In genomic region chr12:58212261-58212923, GRCm38 (mm10) we compare ENCODE assay signal across 8 mouse cellular contexts. TPM values are rescaled to one million over a fixed set of nuclear protein-coding genes. Genes with fewer than 3 reads are reported as not detected.
DNase-seq lines count a peak whose midpoint lies in the region; ATAC-seq lines count a peak whose summit lies in the region.

No protein-coding gene starts in this region.

- peak; percentile 59; the same call in 1 of the 2 replicates for ATAC-seq in embryonic facial prominence, embryonic 12.5 days (ENCODE audit: insufficient number of reproducible peaks, insufficient read depth, low FRiP score, low TSS enrichment)
- peak; percentile 76 for ATAC-seq in hindbrain, embryonic 13.5 days (ENCODE audit: low FRiP score)
- peak; percentile 48 for ATAC-seq in neural tube, embryonic 11.5 days (ENCODE audit: insufficient read depth, low FRiP score, low TSS enrichment)

- H3K27ac ChIP-seq in embryonic facial prominence, embryonic 12.5 days, result no peak overlapping the region
- peak overlapping the region; percentile 55; the same call in 1 of the 2 replicates for H3K27ac ChIP-seq in hindbrain, embryonic 13.5 days
- H3K27ac ChIP-seq in neural tube, embryonic 11.5 days (ENCODE audit: low read depth, low read length), result no peak overlapping the region

- WGBS in embryonic facial prominence, embryonic 12.5 days, result under 1% methylated on average over 39 of the region's 39 CpGs
- under 1% methylated on average over 38 of the region's 39 CpGs for whole genome bisulfite sequencing in hindbrain, embryonic 13.5 days
- 1% methylated on average over 38 of the region's 39 CpGs for WGBS in neural tube, embryonic 11.5 days

- no peaks in the 10 kb centered on the region for H3K36me3 ChIP-seq in embryonic facial prominence, embryonic 12.5 days
- H3K36me3 ChIP-seq in hindbrain, embryonic 13.5 days, result no peaks in the 10 kb centered on the region
- H3K36me3 ChIP-seq in neural tube, embryonic 11.5 days (ENCODE audit: control insufficient read depth, insufficient read depth, low read length), result no peaks in the 10 kb centered on the region

- H3K9ac ChIP-seq in embryonic facial prominence, embryonic 12.5 days, result peak overlapping the region; percentile 31; the same call in 1 of the 2 replicates
- peak overlapping the region; percentile 80 for H3K9ac ChIP-seq in hindbrain, embryonic 13.5 days
- peak overlapping the region; percentile 10; the same call in 1 of the 2 replicates for H3K9ac ChIP-seq in neural tube, embryonic 11.5 days (ENCODE audit: low read length)

- peaks cover 39% of the 10 kb centered on the region for H3K27me3 ChIP-seq in embryonic facial prominence, embryonic 12.5 days
- peaks cover 65% of the 10 kb centered on the region for H3K27me3 ChIP-seq in hindbrain, embryonic 13.5 days
- peaks cover 31% of the 10 kb centered on the region for H3K27me3 ChIP-seq in neural tube, embryonic 11.5 days (ENCODE audit: control insufficient read depth, insufficient read depth, low read length)

- intact Hi-C loops in left cerebral cortex, postnatal 4 days (cut with DNase I), result loop anchor here (5.0 to 10.0 kb wide), 5 partner anchors 212 to 715 kb away; no protein-coding TSS in a partner anchor

- no peaks in the 10 kb centered on the region for H3K9me3 ChIP-seq in embryonic facial prominence, embryonic 12.5 days
- H3K9me3 ChIP-seq in hindbrain, embryonic 13.5 days, result no peaks in the 10 kb centered on the region
- no peaks in the 10 kb centered on the region for H3K9me3 ChIP-seq in neural tube, embryonic 11.5 days (ENCODE audit: control insufficient read depth, low read length)

- peaks cover 11% of the 10 kb centered on the region for H3K4me1 ChIP-seq in embryonic facial prominence, embryonic 12.5 days
- H3K4me1 ChIP-seq in hindbrain, embryonic 13.5 days (replicated peaks), result peaks cover 41% of the 10 kb centered on the region
- H3K4me1 ChIP-seq in neural tube, embryonic 11.5 days (ENCODE audit: control insufficient read depth, insufficient read depth, low read length), result peaks cover 12% of the 10 kb centered on the region; the same call in 1 of the 2 replicates

- DNase-seq in layer of hippocampus, adult 11-12 months (ENCODE audit: low spot score), result peak; percentile 48
- no peak for DNase-seq in layer of hippocampus, adult 9-10 months (ENCODE audit: low spot score)
- DNase-seq in left cerebral cortex, postnatal 4 days, result peak; percentile 18
- DNase-seq in neural tube, embryonic 11.5 days (ENCODE audit: low spot score), result peak; percentile 59
- no peak for DNase-seq in adrenal gland, postnatal 25 days
- no peak for DNase-seq in adipocyte (ENCODE audit: low spot score)

- peak overlapping the region; percentile 90 for H3K4me2 ChIP-seq in embryonic facial prominence, embryonic 12.5 days (replicated peaks)
- peak overlapping the region; percentile 97 for H3K4me2 ChIP-seq in hindbrain, embryonic 13.5 days
- H3K4me2 ChIP-seq in neural tube, embryonic 11.5 days (ENCODE audit: low read depth), result peak overlapping the region; percentile 87

- H3K4me3 ChIP-seq in embryonic facial prominence, embryonic 12.5 days, result peak overlapping the region; percentile 48
- H3K4me3 ChIP-seq in hindbrain, embryonic 13.5 days, result peak overlapping the region; percentile 62
- H3K4me3 ChIP-seq in neural tube, embryonic 11.5 days (ENCODE audit: low read depth, low read length), result peak overlapping the region; percentile 43

RNA-seq across cellular contexts. Expression of gene Sstr1, which starts 0.8 kb away (rescaled TPM):
- polyA plus RNA-seq in embryonic facial prominence, embryonic 12.5 days (2016; fragmentation: Nextera tagmentation; extraction: Ambion mirVana), result 2.0 and 2.5 TPM in 2 replicates
- polyA plus RNA-seq in hindbrain, embryonic 13.5 days (2015; fragmentation: Nextera tagmentation; extraction: Ambion mirVana), result 7.0 and 7.9 TPM in 2 replicates
- 10 to 100 TPM; 72.0 to 72.2 TPM for total RNA-seq in left cerebral cortex, postnatal 4 days (2021)
- polyA plus RNA-seq in neural tube, embryonic 11.5 days (2014; fragmentation: Nextera tagmentation; extraction: Ambion mirVana), result 0.25 and 0.58 TPM in 2 replicates
- total RNA-seq in adrenal gland, postnatal 25 days (2021), result not detected in 2 replicates

RNA-seq across cellular contexts. Expression of gene Clec14a, which starts 56.7 kb away (rescaled TPM):
- polyA plus RNA-seq in embryonic facial prominence, embryonic 12.5 days (2016; fragmentation: Nextera tagmentation; extraction: Ambion mirVana), result 7.5 and 8.4 TPM in 2 replicates
- 7.5 and 7.6 TPM in 2 replicates for polyA plus RNA-seq in hindbrain, embryonic 13.5 days (2015; fragmentation: Nextera tagmentation; extraction: Ambion mirVana)
- total RNA-seq in left cerebral cortex, postnatal 4 days (2021), result 1 to 10 TPM; 5.3 to 6.8 TPM
- 5.1 and 5.8 TPM in 2 replicates for polyA plus RNA-seq in neural tube, embryonic 11.5 days (2014; fragmentation: Nextera tagmentation; extraction: Ambion mirVana)
- 7.8 and 10.0 TPM in 2 replicates for total RNA-seq in adrenal gland, postnatal 25 days (2021)

Comparison
In these comparisons a context has a peak if more than half of its experiments do, and no peak if none do; other contexts are left out.
1. DNase-seq: peak in layer of hippocampus, adult 11-12 months (single experiment), left cerebral cortex, postnatal 4 days (single experiment) and neural tube, embryonic 11.5 days (single experiment); none in layer of hippocampus, adult 9-10 months (single experiment), adrenal gland, postnatal 25 days (single experiment) and adipocyte (single experiment).
2. H3K9ac ChIP-seq: peak in every context shown above with its lines; median percentile 80 in hindbrain, embryonic 13.5 days; 31 in embryonic facial prominence, embryonic 12.5 days; 10 in neural tube, embryonic 11.5 days.
3. Peak in every context shown above with its lines, with median percentiles within 50 percentile points of each other: ATAC-seq, H3K4me2 ChIP-seq and H3K4me3 ChIP-seq.